Mouse (Mus musculus): Measurements from ENCODE around the gene Pgd. TPM values are rescaled to one million over a fixed set of nuclear protein-coding genes. Genes with fewer than 3 reads are reported as not detected.
"Not testable (repeated sequence)": the region's sequence is repeated elsewhere in the genome, so short reads cannot be mapped to it uniquely, and the experiment has no call there.

Gene Pgd
- 88.5 and 91.3 TPM in 2 replicates for polyA plus RNA-seq (2016; fragmentation: Nextera tagmentation; extraction: Ambion mirVana)

GRCm38 (mm10) chr4:149166215-149166946 is at the start of gene Pgd:
TSS of gene Pgd (minus strand) at chr4:149166771.
- peak within 1 kb of the TSS; percentile 99 for H3K4me2 ChIP-seq

GRCm38 (mm10) chr4:149215982-149216381 is 49.4 kb upstream of the Pgd start:
- H3K4me2 ChIP-seq: no peak overlapping the region
- no peak for ATAC-seq
- no peak overlapping the region for H3K27ac ChIP-seq
- no peak overlapping the region for H3K4me3 ChIP-seq
- no peaks in the 10 kb centered on the region for H3K4me1 ChIP-seq
- H3K9me3 ChIP-seq (replicated peaks): no peaks in the 10 kb centered on the region
- H3K27me3 ChIP-seq (replicated peaks): no peaks in the 10 kb centered on the region
- 86% methylated on average over 9 of the region's 9 CpGs for WGBS (ENCODE audit: insufficient replicate concordance)
- H3K36me3 ChIP-seq: peaks cover 47% of the 10 kb centered on the region
- no peak overlapping the region for H3K9ac ChIP-seq

More at GRCm38 (mm10) chr4:149166215-149166946, at the start of gene Pgd:
- H3K4me1 ChIP-seq: peaks cover 56% of the 10 kb centered on the region
- peak; percentile 98 for ATAC-seq
- peak within 1 kb of the TSS; percentile 91 for H3K27ac ChIP-seq
- H3K9ac ChIP-seq: peak within 1 kb of the TSS; percentile 93
- peaks cover 41% of the 10 kb centered on the region for H3K36me3 ChIP-seq
- no peaks in the 10 kb centered on the region for H3K27me3 ChIP-seq (replicated peaks)
- under 1% methylated on average over 58 of the region's 59 CpGs for WGBS (ENCODE audit: insufficient replicate concordance)
- peak within 1 kb of the TSS; percentile 86 for H3K4me3 ChIP-seq
- H3K9me3 ChIP-seq (replicated peaks): no peaks in the 10 kb centered on the region

- H3K27ac ChIP-seq: no peak overlapping the region
- H3K9ac ChIP-seq: no peak overlapping the region
- H3K9me3 ChIP-seq (replicated peaks): no peaks in the 10 kb centered on the region
- H3K4me3 ChIP-seq: no peak overlapping the region
- ATAC-seq: no peak
- H3K4me2 ChIP-seq: no peak overlapping the region
- 63% methylated on average over 2 of the region's 2 CpGs for WGBS (ENCODE audit: insufficient replicate concordance)
- peaks cover 45% of the 10 kb centered on the region for H3K36me3 ChIP-seq
- H3K27me3 ChIP-seq (replicated peaks): no peaks in the 10 kb centered on the region
- no peaks in the 10 kb centered on the region for H3K4me1 ChIP-seq
Measured at GRCm38 (mm10) chr4:149215397-149215796, 48.8 kb upstream of the Pgd start.

DNA sequence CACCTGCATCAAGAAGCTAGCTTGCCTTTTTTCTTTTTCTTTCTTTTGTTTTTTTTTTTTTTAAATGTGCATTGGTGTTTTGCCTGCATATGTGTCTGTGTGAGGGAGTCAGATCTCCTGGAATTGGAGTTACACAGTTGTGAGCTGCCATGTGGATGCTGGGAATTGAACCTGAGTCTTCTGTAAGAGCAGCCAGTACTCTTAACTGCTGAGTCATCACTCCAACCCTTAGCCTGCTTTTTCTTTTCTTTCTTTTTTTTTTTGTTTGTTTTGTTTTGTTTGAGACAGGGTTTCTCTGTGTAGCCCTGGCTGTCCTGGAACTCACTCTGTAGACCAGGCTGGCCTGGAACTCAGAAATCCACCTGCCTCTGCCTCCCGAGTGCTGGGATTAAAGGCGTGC is 47.9 kb upstream of the Pgd start:
- H3K27ac ChIP-seq; H3K4me1 ChIP-seq; H3K9me3 ChIP-seq (replicated peaks); H3K27me3 ChIP-seq (replicated peaks); H3K9ac ChIP-seq; ATAC-seq; H3K4me3 ChIP-seq; H3K4me2 ChIP-seq: not testable (repeated sequence)
- peaks cover 36% of the 10 kb centered on the region for H3K36me3 ChIP-seq
- WGBS (ENCODE audit: insufficient replicate concordance): 83% methylated on average over 2 of the region's 2 CpGs

- Histone ChIP-seq H3K27me3 (replicated peaks) (no peaks in the 10 kb centered on the region), H3K4me2 (no peak overlapping the region), H3K4me3 (no peak overlapping the region), H3K4me1 (no peaks in the 10 kb centered on the region), H3K27ac (no peak overlapping the region), H3K36me3 (peaks cover 34% of the 10 kb centered on the region), H3K9ac (no peak overlapping the region), H3K9me3 (replicated peaks) (no peaks in the 10 kb centered on the region)
- 83% methylated on average over 9 of the region's 9 CpGs for WGBS (ENCODE audit: insufficient replicate concordance)
- no peak for ATAC-seq
Measured at GRCm38 (mm10) chr4:149213466-149213865, 46.9 kb upstream of the Pgd start.

DNA sequence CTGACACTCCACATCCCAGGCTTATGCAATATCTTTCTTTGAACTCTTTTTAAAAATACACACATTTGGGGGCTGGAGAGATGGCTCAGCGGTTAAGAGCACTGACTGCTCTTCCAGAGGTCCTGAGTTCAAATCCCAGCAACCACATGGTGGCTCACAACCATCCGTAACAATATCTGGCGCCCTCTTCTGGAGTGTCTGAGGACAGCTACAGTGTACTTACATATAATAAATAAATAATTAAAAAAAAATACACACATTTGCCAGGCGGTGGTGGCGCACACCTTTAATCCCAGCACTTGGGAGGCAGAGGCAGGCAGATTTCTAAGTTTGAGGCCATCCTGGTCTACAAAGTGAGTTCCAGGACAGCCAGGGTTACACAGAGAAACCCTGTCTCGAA is 44.9 kb upstream of the Pgd start:
- ATAC-seq; H3K4me1 ChIP-seq; H3K9ac ChIP-seq; H3K27ac ChIP-seq; H3K4me2 ChIP-seq; H3K9me3 ChIP-seq (replicated peaks); H3K27me3 ChIP-seq (replicated peaks); H3K4me3 ChIP-seq: not testable (repeated sequence)
- WGBS (ENCODE audit: insufficient replicate concordance): 77% methylated on average over 6 of the region's 6 CpGs
- peaks cover 40% of the 10 kb centered on the region for H3K36me3 ChIP-seq

GRCm38 (mm10) chr4:149202467-149202866 is 35.9 kb upstream of the Pgd start:
- no peak for ATAC-seq
- H3K9me3 ChIP-seq (replicated peaks): no peaks in the 10 kb centered on the region
- H3K36me3 ChIP-seq: peaks cover 36% of the 10 kb centered on the region
- H3K27me3 ChIP-seq (replicated peaks): no peaks in the 10 kb centered on the region
- no peaks in the 10 kb centered on the region for H3K4me1 ChIP-seq
- H3K9ac ChIP-seq: no peak overlapping the region
- H3K4me3 ChIP-seq: no peak overlapping the region
- 61% methylated on average over 3 of the region's 3 CpGs for WGBS (ENCODE audit: insufficient replicate concordance)
- no peak overlapping the region for H3K4me2 ChIP-seq
- H3K27ac ChIP-seq: no peak overlapping the region

DNA sequence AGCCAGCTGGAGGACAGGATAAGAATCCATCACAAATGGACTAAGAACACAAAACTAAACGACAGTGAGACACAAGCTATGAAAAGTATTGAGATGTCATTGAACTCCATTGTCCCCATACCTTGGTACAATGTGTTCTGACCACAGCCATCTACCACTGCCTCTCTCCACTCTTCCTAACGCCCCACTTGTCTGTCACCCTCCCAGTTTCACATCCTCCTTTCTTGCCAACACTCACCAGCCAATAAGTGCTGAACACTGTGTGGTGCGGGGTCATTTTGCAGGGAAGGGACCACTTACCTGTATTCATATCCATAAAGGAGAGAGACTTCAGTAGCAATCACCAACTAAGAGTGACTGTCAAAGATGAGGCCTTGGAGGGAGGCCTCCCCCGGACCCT is 34.5 kb upstream of the Pgd start:
- Histone ChIP-seq H3K27me3 (replicated peaks) (no peaks in the 10 kb centered on the region), H3K9me3 (replicated peaks) (no peaks in the 10 kb centered on the region), H3K4me3 (no peak overlapping the region), H3K27ac (no peak overlapping the region), H3K4me2 (no peak overlapping the region), H3K36me3 (peaks cover 34% of the 10 kb centered on the region), H3K9ac (no peak overlapping the region), H3K4me1 (no peaks in the 10 kb centered on the region)
- WGBS (ENCODE audit: insufficient replicate concordance): 66% methylated on average over 4 of the region's 4 CpGs
- no peak for ATAC-seq

GRCm38 (mm10) chr4:149197180-149197579 is 30.6 kb upstream of the Pgd start:
- no peak for ATAC-seq
- no peaks in the 10 kb centered on the region for H3K27me3 ChIP-seq (replicated peaks)
- H3K4me3 ChIP-seq: no peak overlapping the region
- peaks cover 19% of the 10 kb centered on the region for H3K36me3 ChIP-seq
- no peak overlapping the region for H3K27ac ChIP-seq
- 26% methylated on average over 1 of the region's 1 CpGs for WGBS (ENCODE audit: insufficient replicate concordance)
- H3K9ac ChIP-seq: no peak overlapping the region
- no peaks in the 10 kb centered on the region for H3K9me3 ChIP-seq (replicated peaks)
- H3K4me1 ChIP-seq: no peaks in the 10 kb centered on the region
- no peak overlapping the region for H3K4me2 ChIP-seq

GRCm38 (mm10) chr4:149191103-149191502 is 24.5 kb upstream of the Pgd start:
- 54% methylated on average over 7 of the region's 7 CpGs for WGBS (ENCODE audit: insufficient replicate concordance)
- Histone ChIP-seq H3K36me3 (peaks cover 6% of the 10 kb centered on the region; the same call in 1 of the 2 replicates), H3K4me2 (no peak overlapping the region), H3K9ac (no peak overlapping the region), H3K27ac (no peak overlapping the region), H3K4me3 (no peak overlapping the region), H3K9me3 (replicated peaks) (no peaks in the 10 kb centered on the region), H3K27me3 (replicated peaks) (no peaks in the 10 kb centered on the region), H3K4me1 (no peaks in the 10 kb centered on the region)
- ATAC-seq: no peak

DNA sequence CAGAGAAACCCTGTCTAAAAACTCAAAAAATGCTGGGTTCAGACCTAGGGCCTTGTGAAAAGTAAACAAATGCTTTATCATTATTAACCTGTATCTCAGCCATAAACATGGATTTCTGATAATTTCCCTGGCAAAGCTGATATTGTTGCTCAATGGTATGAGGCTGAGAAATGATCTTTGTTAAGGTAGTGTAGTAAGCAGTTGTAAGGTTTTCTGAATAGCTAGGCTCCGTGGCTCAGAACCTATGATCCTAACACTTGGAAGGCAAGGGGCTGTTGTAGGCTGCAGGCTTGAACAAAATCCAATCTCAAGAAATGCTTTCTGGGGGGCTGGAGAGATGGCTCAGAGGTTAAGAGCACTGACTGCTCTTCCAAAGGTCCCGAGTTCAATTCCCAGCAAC is 22.0 kb upstream of the Pgd start:
- H3K4me3 ChIP-seq: no peak overlapping the region
- peaks cover 22% of the 10 kb centered on the region for H3K36me3 ChIP-seq
- H3K27me3 ChIP-seq (replicated peaks): no peaks in the 10 kb centered on the region
- WGBS (ENCODE audit: insufficient replicate concordance): 73% methylated on average over 2 of the region's 2 CpGs
- no peaks in the 10 kb centered on the region for H3K4me1 ChIP-seq
- H3K9ac ChIP-seq: no peak overlapping the region
- no peak overlapping the region for H3K27ac ChIP-seq
- H3K9me3 ChIP-seq (replicated peaks): no peaks in the 10 kb centered on the region
- no peak overlapping the region for H3K4me2 ChIP-seq
- no peak for ATAC-seq

DNA sequence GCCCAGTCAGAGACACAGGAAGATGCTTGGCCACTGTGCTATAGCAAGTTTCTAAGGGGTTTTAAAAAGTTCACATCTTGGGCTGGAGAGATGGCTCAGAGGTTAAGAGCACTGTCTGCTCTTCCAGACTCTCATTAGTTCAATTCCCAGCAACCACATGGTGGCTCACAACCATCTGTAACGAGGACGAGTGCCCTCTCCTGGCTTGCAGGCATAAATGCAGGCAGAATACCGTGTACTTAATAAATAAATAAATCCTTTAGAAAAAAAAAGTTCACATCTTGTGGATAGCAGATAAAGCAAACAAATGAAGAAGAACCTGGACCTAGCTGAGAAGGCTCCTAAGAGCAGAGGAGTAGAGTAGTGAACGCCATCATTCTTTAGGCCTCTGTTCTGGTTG is 16.2 kb upstream of the Pgd start:
- ATAC-seq: no peak
- peaks cover 45% of the 10 kb centered on the region for H3K36me3 ChIP-seq
- H3K4me2 ChIP-seq: no peak overlapping the region
- no peak overlapping the region for H3K27ac ChIP-seq
- no peaks in the 10 kb centered on the region for H3K27me3 ChIP-seq (replicated peaks)
- H3K4me1 ChIP-seq: no peaks in the 10 kb centered on the region
- H3K9ac ChIP-seq: no peak overlapping the region
- 35% methylated on average over 4 of the region's 4 CpGs for WGBS (ENCODE audit: insufficient replicate concordance)
- no peaks in the 10 kb centered on the region for H3K9me3 ChIP-seq (replicated peaks)
- H3K4me3 ChIP-seq: no peak overlapping the region

- Histone ChIP-seq H3K9me3 (replicated peaks) (no peaks in the 10 kb centered on the region), H3K27me3 (replicated peaks) (no peaks in the 10 kb centered on the region), H3K4me2 (no peak overlapping the region), H3K9ac (no peak overlapping the region), H3K36me3 (peaks cover 40% of the 10 kb centered on the region), H3K4me3 (no peak overlapping the region), H3K27ac (no peak overlapping the region), H3K4me1 (no peaks in the 10 kb centered on the region)
- ATAC-seq: no peak
- 73% methylated on average over 7 of the region's 7 CpGs for WGBS (ENCODE audit: insufficient replicate concordance)
Measured at GRCm38 (mm10) chr4:149182192-149182591, 15.6 kb upstream of the Pgd start.

All from liver, embryonic 12.5 days (tissue).